Mouse (Mus musculus): ENCODE data around the gene Pik3r1. TPM values are rescaled to one million over a fixed set of nuclear protein-coding genes. Genes with fewer than 3 reads are reported as not detected.

Pik3r1 gene
- polyA plus RNA-seq, 1 experiment from 2014 or later, result 21.5 TPM

DNA sequence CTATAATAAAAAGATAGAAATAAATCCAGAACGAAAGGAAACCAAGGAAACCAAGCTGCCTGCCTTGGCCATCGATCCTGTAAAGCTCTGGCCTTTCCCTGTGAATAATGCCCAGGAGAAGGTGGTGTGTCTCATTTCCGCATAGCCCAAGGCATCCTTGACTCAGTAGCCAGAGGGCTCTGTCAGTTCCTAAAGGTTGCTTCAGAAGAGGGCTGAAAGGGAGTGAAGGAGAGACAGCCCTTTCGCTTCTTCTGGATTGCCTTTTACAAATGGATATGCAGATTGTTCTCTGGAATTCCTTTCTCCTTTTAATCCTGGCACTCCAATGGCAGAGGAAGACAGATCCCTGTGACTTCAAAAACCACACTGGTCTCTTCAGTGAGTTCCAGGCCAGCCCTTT, 16.2 kb downstream of the Pik3r1 start:
- no peak overlapping the region for H3K4me3 ChIP-seq (ENCODE audit: low read depth, low read length)
- no peak for DNase-seq (ENCODE audit: low spot score)
- peaks cover 8% of the 10 kb centered on the region for H3K4me1 ChIP-seq (replicated peaks; ENCODE audit: control insufficient read depth, insufficient read depth, low read length)
- no peaks in the 10 kb centered on the region for H3K27me3 ChIP-seq (replicated peaks; ENCODE audit: control insufficient read depth, insufficient read depth, low read length)
- WGBS, result 80% methylated on average over 4 of the region's 4 CpGs
- no peak for ATAC-seq (replicated peaks; ENCODE audit: low FRiP score)
- H3K4me2 ChIP-seq, result no peak overlapping the region
- no peak overlapping the region for H3K9ac ChIP-seq (ENCODE audit: low read depth, low read length)
- H3K36me3 ChIP-seq (ENCODE audit: control insufficient read depth, insufficient read depth, low read length), result peaks cover 2% of the 10 kb centered on the region
- no peak overlapping the region for H3K27ac ChIP-seq (ENCODE audit: low read depth, low read length)
- no peaks in the 10 kb centered on the region for H3K9me3 ChIP-seq (ENCODE audit: control insufficient read depth, low read length)

DNA sequence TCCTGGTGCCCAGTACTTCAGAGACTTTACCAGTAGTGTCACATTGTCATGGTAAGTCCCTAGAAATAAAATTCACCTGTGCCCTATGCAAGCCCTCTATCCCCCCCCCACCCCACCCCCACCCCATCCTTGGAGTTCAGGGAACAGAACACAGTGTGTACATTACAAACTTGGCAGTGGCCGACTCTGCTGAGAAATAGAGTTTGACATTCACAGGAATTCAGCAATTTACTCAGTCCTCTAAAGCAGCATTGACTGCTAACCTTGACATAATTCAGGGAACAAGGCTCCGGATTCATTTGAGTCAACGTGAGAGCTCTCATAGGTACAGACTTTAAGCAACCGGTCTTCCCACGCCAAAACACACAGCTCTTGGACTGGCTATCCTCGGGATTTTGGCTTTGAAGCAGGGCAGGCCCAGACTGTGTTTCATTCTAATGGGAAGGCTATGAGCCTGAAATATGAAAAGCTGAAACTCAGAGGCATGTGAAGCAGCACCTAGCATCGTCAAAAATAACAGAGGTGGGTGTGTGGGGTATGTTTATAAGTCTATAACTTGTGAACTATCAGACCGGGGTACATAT, 21.9 kb downstream of the Pik3r1 start:
- no peaks in the 10 kb centered on the region for H3K9me3 ChIP-seq (ENCODE audit: control insufficient read depth, low read length)
- no peak overlapping the region for H3K9ac ChIP-seq (ENCODE audit: low read depth, low read length)
- DNase-seq (ENCODE audit: low spot score) (no peak), ATAC-seq (replicated peaks; ENCODE audit: low FRiP score) (no peak)
- WGBS, result 83% methylated on average over 8 of the region's 8 CpGs
- H3K4me1 ChIP-seq (replicated peaks; ENCODE audit: control insufficient read depth, insufficient read depth, low read length), result peaks cover 21% of the 10 kb centered on the region
- no peak overlapping the region for H3K4me2 ChIP-seq
- H3K4me3 ChIP-seq (ENCODE audit: low read depth, low read length), result no peak overlapping the region
- H3K27ac ChIP-seq (ENCODE audit: low read depth, low read length), result no peak overlapping the region
- H3K27me3 ChIP-seq (replicated peaks; ENCODE audit: control insufficient read depth, insufficient read depth, low read length), result no peaks in the 10 kb centered on the region
- no peaks in the 10 kb centered on the region for H3K36me3 ChIP-seq (ENCODE audit: control insufficient read depth, insufficient read depth, low read length)

DNA sequence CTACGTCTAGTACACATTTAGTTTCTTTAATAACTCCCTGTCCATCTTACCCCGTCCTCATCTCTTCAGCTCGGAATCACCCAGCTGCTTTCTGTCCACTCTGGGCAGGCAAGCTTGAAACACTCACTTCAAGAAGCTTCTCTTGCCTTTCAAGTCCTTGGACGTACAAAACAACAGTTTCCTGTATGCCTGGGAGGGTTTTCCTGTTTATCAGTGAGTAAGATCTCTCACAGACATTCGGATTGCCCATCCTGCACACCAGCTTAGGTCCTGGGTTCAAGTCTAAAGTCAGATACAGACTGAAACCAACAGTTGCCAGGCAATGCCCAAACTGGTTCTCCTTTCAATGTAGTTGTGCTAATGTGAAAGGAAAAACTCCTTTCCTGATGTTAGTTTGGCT, 23.1 kb downstream of the Pik3r1 start:
- no peaks in the 10 kb centered on the region for H3K9me3 ChIP-seq (ENCODE audit: control insufficient read depth, low read length)
- H3K36me3 ChIP-seq (ENCODE audit: control insufficient read depth, insufficient read depth, low read length), result no peaks in the 10 kb centered on the region
- no peak overlapping the region for H3K9ac ChIP-seq (ENCODE audit: low read depth, low read length)
- H3K4me1 ChIP-seq (replicated peaks; ENCODE audit: control insufficient read depth, insufficient read depth, low read length), result peaks cover 24% of the 10 kb centered on the region
- DNase-seq (ENCODE audit: low spot score) (no peak), ATAC-seq (replicated peaks; ENCODE audit: low FRiP score) (no peak)
- H3K4me2 ChIP-seq, result no peak overlapping the region
- no peak overlapping the region for H3K4me3 ChIP-seq (ENCODE audit: low read depth, low read length)
- H3K27ac ChIP-seq (ENCODE audit: low read depth, low read length), result no peak overlapping the region
- H3K27me3 ChIP-seq (replicated peaks; ENCODE audit: control insufficient read depth, insufficient read depth, low read length), result no peaks in the 10 kb centered on the region
- 70% methylated on average over 5 of the region's 5 CpGs for WGBS

DNA sequence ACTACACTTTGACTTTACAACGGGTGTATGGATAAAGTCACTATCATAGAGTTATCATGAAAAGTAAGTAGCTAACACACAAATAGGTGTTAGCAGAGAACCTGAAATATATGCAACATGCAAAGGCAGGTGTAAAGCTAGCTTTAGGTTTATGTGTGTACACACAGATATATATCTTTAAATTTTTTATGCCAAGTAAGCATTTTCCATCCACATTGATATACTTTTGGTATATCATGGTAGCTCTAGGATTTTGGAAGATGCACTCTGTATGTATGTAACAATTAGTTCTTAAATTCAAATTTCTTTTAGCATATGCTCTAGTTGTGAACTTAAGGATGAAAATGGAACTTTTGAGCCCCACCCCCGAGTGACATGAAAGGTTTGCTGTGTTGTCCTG, 24.0 kb downstream of the Pik3r1 start:
- DNase-seq (ENCODE audit: low spot score), result no peak
- ATAC-seq (replicated peaks; ENCODE audit: low FRiP score), result no peak
- H3K4me1 ChIP-seq (replicated peaks; ENCODE audit: control insufficient read depth, insufficient read depth, low read length), result peaks cover 24% of the 10 kb centered on the region

DNA sequence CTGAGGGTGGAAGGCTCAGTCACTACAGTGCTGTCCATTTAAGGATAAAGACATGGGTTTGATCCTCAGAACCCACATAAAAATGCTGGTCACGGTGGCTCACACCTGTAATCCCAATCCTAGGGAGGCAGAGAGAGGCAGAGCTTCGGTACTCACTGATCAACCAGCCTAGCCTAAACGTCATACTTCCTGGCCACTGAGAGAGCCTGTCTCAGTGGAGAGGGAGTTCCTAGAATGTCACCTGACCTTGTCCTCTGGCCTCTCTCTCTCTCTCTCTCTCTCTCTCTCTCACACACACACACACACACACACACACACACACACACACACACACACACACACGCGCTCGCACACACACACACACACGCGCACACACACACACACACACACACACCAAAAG, 24.8 kb downstream of the Pik3r1 start:
- no peaks in the 10 kb centered on the region for H3K36me3 ChIP-seq (ENCODE audit: control insufficient read depth, insufficient read depth, low read length)
- whole genome bisulfite sequencing, result 57% methylated on average over 5 of the region's 8 CpGs
- H3K27me3 ChIP-seq (replicated peaks; ENCODE audit: control insufficient read depth, insufficient read depth, low read length), result no peaks in the 10 kb centered on the region
- H3K27ac ChIP-seq (ENCODE audit: low read depth, low read length), result no peak overlapping the region
- no peak overlapping the region for H3K9ac ChIP-seq (ENCODE audit: low read depth, low read length)
- no peak for ATAC-seq (replicated peaks; ENCODE audit: low FRiP score)
- DNase-seq (ENCODE audit: low spot score), result no peak
- no peaks in the 10 kb centered on the region for H3K9me3 ChIP-seq (ENCODE audit: control insufficient read depth, low read length)
- H3K4me3 ChIP-seq (ENCODE audit: low read depth, low read length), result no peak overlapping the region
- H3K4me2 ChIP-seq, result no peak overlapping the region
- H3K4me1 ChIP-seq (replicated peaks; ENCODE audit: control insufficient read depth, insufficient read depth, low read length), result peaks cover 27% of the 10 kb centered on the region; the same call in 1 of the 2 replicates

More for the DNA sequence above, 24.0 kb downstream of the Pik3r1 start:
- WGBS, result 76% methylated on average over 2 of the region's 2 CpGs
- no peak overlapping the region for H3K27ac ChIP-seq (ENCODE audit: low read depth, low read length)
- H3K4me2 ChIP-seq, result no peak overlapping the region
- no peak overlapping the region for H3K4me3 ChIP-seq (ENCODE audit: low read depth, low read length)
- no peaks in the 10 kb centered on the region for H3K36me3 ChIP-seq (ENCODE audit: control insufficient read depth, insufficient read depth, low read length)
- H3K9ac ChIP-seq (ENCODE audit: low read depth, low read length), result no peak overlapping the region
- no peaks in the 10 kb centered on the region for H3K27me3 ChIP-seq (replicated peaks; ENCODE audit: control insufficient read depth, insufficient read depth, low read length)
- H3K9me3 ChIP-seq (ENCODE audit: control insufficient read depth, low read length), result no peaks in the 10 kb centered on the region

DNA sequence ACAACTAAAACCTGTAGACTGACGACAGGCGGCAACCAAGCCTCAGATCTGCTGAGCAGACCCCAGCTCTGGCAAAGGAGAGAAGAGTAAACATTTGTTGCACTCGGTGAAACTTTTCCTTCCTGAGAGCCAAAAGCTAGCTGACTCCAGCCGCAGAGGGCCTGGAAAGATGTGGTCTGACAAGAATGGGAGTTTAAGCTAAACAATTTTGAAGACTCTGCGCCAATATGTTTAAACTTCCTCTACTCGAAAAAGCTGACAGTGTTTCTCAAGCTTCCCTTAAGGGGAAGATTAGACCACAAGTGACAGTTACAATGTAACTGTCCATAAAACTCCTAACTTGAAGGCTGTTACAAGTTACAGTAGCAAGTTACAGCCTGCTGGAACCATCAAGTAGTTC, 25.4 kb downstream of the Pik3r1 start:
- DNase-seq (ENCODE audit: low spot score) (no peak), ATAC-seq (replicated peaks; ENCODE audit: low FRiP score) (no peak)
- H3K36me3 ChIP-seq (ENCODE audit: control insufficient read depth, insufficient read depth, low read length), result no peaks in the 10 kb centered on the region
- H3K4me2 ChIP-seq, result peak overlapping the region; percentile 22
- H3K4me3 ChIP-seq (ENCODE audit: low read depth, low read length), result no peak overlapping the region
- H3K27ac ChIP-seq (ENCODE audit: low read depth, low read length), result peak overlapping the region; percentile 43; the same call in 1 of the 2 replicates
- 29% methylated on average over 6 of the region's 6 CpGs for WGBS
- peaks cover 27% of the 10 kb centered on the region; the same call in 1 of the 2 replicates for H3K4me1 ChIP-seq (replicated peaks; ENCODE audit: control insufficient read depth, insufficient read depth, low read length)
- H3K27me3 ChIP-seq (replicated peaks; ENCODE audit: control insufficient read depth, insufficient read depth, low read length), result no peaks in the 10 kb centered on the region
- no peaks in the 10 kb centered on the region for H3K9me3 ChIP-seq (ENCODE audit: control insufficient read depth, low read length)
- H3K9ac ChIP-seq (ENCODE audit: low read depth, low read length), result no peak overlapping the region

DNA sequence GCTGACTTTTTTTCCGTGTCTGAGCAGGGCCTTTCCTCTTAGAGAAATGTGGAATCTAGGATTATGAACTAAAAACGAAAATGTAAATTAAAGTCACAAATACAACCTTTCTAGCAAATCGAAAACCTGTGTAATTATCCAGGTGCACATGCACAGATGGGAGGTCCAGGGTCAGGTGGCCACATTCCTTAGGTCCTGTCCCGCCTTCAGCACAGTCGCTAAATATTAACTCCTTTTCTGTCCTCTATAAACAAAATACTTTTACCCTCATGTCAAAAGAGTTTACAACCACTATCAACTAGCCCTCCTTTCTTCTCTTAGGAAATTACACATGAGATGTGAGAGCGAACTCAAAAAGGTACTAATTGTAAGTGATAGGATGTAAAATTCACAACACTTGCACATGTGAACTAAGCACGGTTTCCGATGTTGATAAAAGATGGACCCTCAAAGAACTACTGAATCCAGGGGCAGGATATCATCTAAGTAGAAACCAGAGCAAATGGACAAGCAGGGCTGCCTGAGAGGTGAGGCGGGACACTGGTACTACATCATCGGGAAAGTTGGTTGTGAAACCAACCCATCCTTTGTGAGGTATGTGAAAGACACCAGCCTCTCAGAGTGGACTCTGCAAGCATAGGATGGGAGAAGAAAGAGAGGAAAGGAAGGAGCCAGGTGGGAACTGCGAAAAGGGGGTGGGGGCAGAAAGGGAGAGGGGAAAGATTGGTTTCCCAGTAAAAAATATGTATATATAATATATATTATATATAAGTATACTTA, 26.3 kb downstream of the Pik3r1 start:
- peaks cover 27% of the 10 kb centered on the region; the same call in 1 of the 2 replicates for H3K4me1 ChIP-seq (replicated peaks; ENCODE audit: control insufficient read depth, insufficient read depth, low read length)
- no peaks in the 10 kb centered on the region for H3K27me3 ChIP-seq (replicated peaks; ENCODE audit: control insufficient read depth, insufficient read depth, low read length)
- DNase-seq (ENCODE audit: low spot score) (no peak), ATAC-seq (replicated peaks; ENCODE audit: low FRiP score) (no peak)
- 80% methylated on average over 11 of the region's 11 CpGs for WGBS
- no peaks in the 10 kb centered on the region for H3K36me3 ChIP-seq (ENCODE audit: control insufficient read depth, insufficient read depth, low read length)
- H3K9me3 ChIP-seq (ENCODE audit: control insufficient read depth, low read length), result no peaks in the 10 kb centered on the region
- no peak overlapping the region for H3K4me3 ChIP-seq (ENCODE audit: low read depth, low read length)
- H3K4me2 ChIP-seq, result no peak overlapping the region
- H3K9ac ChIP-seq (ENCODE audit: low read depth, low read length), result no peak overlapping the region
- H3K27ac ChIP-seq (ENCODE audit: low read depth, low read length), result no peak overlapping the region

DNA sequence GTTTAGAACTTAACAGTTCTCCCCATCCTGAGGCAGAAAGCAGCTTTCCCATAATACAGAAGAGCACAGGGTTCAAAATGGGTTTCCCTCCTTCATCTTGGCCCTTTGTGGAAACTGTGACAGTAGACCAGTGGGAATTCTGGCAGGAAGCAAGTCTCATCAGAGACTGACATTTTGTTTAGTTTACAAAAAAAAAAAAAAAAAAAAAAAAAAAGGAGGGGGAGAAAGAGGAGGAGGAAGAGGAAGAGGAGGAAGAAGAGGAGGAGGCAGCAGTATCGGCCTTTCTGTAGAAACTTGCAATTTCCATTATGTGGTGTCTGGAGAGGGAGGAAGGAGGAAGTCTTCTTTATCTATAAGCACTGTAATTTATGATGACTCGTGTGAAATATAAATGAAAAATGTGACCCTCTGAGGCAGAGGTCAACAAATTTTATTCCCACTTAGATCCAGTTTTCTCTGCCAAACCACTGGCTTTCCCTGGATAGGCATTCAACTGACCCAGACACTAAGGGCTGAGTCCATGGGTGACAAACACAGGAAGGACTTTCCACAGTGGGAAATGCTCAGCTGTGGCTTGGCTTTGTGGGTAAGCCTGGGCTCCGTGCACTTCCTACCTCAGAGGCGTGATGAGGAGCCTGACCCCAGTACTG, 28.2 kb downstream of the Pik3r1 start:
- no peak overlapping the region for H3K4me3 ChIP-seq (ENCODE audit: low read depth, low read length)
- H3K27me3 ChIP-seq (replicated peaks; ENCODE audit: control insufficient read depth, insufficient read depth, low read length), result no peaks in the 10 kb centered on the region
- H3K4me2 ChIP-seq, result no peak overlapping the region
- ATAC-seq (replicated peaks; ENCODE audit: low FRiP score) (no peak), DNase-seq (ENCODE audit: low spot score) (no peak)
- H3K36me3 ChIP-seq (ENCODE audit: control insufficient read depth, insufficient read depth, low read length), result no peaks in the 10 kb centered on the region
- no peaks in the 10 kb centered on the region for H3K9me3 ChIP-seq (ENCODE audit: control insufficient read depth, low read length)
- no peak overlapping the region for H3K9ac ChIP-seq (ENCODE audit: low read depth, low read length)
- H3K4me1 ChIP-seq (replicated peaks; ENCODE audit: control insufficient read depth, insufficient read depth, low read length), result peaks cover 21% of the 10 kb centered on the region; the same call in 1 of the 2 replicates
- 55% methylated on average over 4 of the region's 4 CpGs for WGBS
- H3K27ac ChIP-seq (ENCODE audit: low read depth, low read length), result no peak overlapping the region
